ENCODE assay signal across 13 mouse cellular contexts in genomic region chr4:10610784-10611183, GRCm38 (mm10).
"Had no signal": no experiment of that assay in that cellular context is flagged by ENCODE, and none has a peak within 500 bp of the region (broad histone marks: within the 10 kb centered on the region; RNA-seq: fewer than 3 reads in every experiment).

No protein-coding gene starts in this region.

- ATAC-seq: midbrain, embryonic 16.5 days had no signal

- DNase-seq: lung, adult 18-20 months; lung, embryonic 14.5 days; lung, postnatal 10 days; lung, postnatal 4 days; midbrain, embryonic 14.5 days; retina, postnatal 1 day; right cerebral cortex, adult 18-20 months; right cerebral cortex, postnatal 25 days; right cerebral cortex, postnatal 4 days; thymus, adult 2 months; thymus, postnatal 25 days; thymus, postnatal 4 days had no signal
